Mouse (Mus musculus) C2C12 (cell line): ENCODE results near the gene Banf2.

Source experiments
- CEBPB ChIP-seq: IDR thresholded peaks from one replicate; pipeline ENCODE4 v1.6.1; 2011; ENCODE audit warnings: low read depth, mild to moderate bottlenecking, control low read depth, moderate library complexity
- CTCF ChIP-seq: IDR thresholded peaks from one replicate; pipeline ENCODE4 v1.5.1; 2011; ENCODE audit not compliant: control insufficient read depth, insufficient read depth, insufficient read length
- MAX ChIP-seq: IDR thresholded peaks from one replicate; pipeline ENCODE4 v1.6.1; 2011; ENCODE audit warnings: mild to moderate bottlenecking, control low read depth
- MYOD1 ChIP-seq: IDR thresholded peaks from one replicate; pipeline ENCODE4 v1.6.1; 2011; ENCODE audit warnings: low read depth; ENCODE audit not compliant: control insufficient read depth, insufficient read length
- USF1 ChIP-seq: IDR thresholded peaks from one replicate; pipeline ENCODE4 v1.6.1; 2011; ENCODE audit warnings: low read depth, mild to moderate bottlenecking, control low read depth, moderate library complexity

GRCm38 (mm10) chr2:144061701-144062100 is 28.8 kb downstream of the Banf2 start:
- TF ChIP-seq CTCF, result no peak
- no peak for TF ChIP-seq USF1
- TF ChIP-seq CEBPB, result no peak
- TF ChIP-seq MYOD1, result no peak
- no peak for TF ChIP-seq MAX
